Mouse (Mus musculus) forebrain, postnatal 0 days (tissue): ENCODE results near the gene Rasa4. TPM values are rescaled to one million over a fixed set of nuclear protein-coding genes. Genes with fewer than 3 reads are reported as not detected.
"Not testable (repeated sequence)": the region's sequence is repeated elsewhere in the genome, so short reads cannot be mapped to it uniquely, and the experiment has no call there.

Source experiments
- ATAC-seq: fragments of 200-750 bp; cut with Nextera tagmentation; 2 replicates; pipeline ENCODE4 v1.8.0; 2017; ENCODE audit warnings: mild to moderate bottlenecking, moderate library complexity
- DNase-seq: peaks from one replicate; pipeline ENCODE4 v3.0.0-alpha.2; 2015
- H3K27ac ChIP-seq: fragments of 300-500 bp; sonication (generic); 2 replicates; pipeline ENCODE4 v1.5.1; 2014; ENCODE audit warnings: low read depth, mild to moderate bottlenecking, antibody characterized with exemption, low read length, moderate library complexity, mixed read lengths
- H3K27me3 ChIP-seq: fragments of 300-500 bp; sonication (generic); 2 replicates; pipeline ENCODE4 v1.6.1; 2014; ENCODE audit warnings: mild to moderate bottlenecking, low read length, mixed read lengths; ENCODE audit not compliant: insufficient read depth
- H3K36me3 ChIP-seq: fragments of 300-500 bp; sonication (generic); 2 replicates; pipeline ENCODE4 v1.6.1; 2014; ENCODE audit warnings: mild to moderate bottlenecking, moderate library complexity; ENCODE audit not compliant: insufficient read depth
- H3K4me1 ChIP-seq: fragments of 300-500 bp; sonication (generic); 2 replicates; pipeline ENCODE4 v1.6.1; 2014; ENCODE audit warnings: antibody characterized with exemption; ENCODE audit not compliant: insufficient read depth
- H3K4me2 ChIP-seq: fragments of 300-500 bp; sonication (generic); 2 replicates; pipeline ENCODE4 v1.6.1; 2014; ENCODE audit warnings: low read depth, mild to moderate bottlenecking, moderate library complexity
- H3K4me3 ChIP-seq: fragments of 300-500 bp; sonication (generic); 2 replicates; pipeline ENCODE4 v1.5.1; 2014; ENCODE audit warnings: low read depth, low read length, mixed read lengths
- H3K9ac ChIP-seq: fragments of 300-500 bp; sonication (generic); 2 replicates; pipeline ENCODE4 v1.6.1; 2014; ENCODE audit warnings: mild to moderate bottlenecking
- H3K9me3 ChIP-seq: fragments of 300-500 bp; sonication (generic); 2 replicates; pipeline ENCODE4 v1.6.1; 2016; ENCODE audit warnings: low read length
- CTCF ChIP-seq: sonication (generic); IDR thresholded peaks from 2 replicates; pipeline ENCODE4 v1.5.1; 2016; ENCODE audit warnings: antibody characterized with exemption, control low read depth, low read depth
- WGBS: fragments of 180-500 bp; shearing (Covaris S2); extraction: QIAGEN DNeasy Blood & Tissue Kit; methylation state at CpG from one replicate; pipeline ENCODE4 v1.1.7; 2014; 5-methylcytosine and 5-hydroxymethylcytosine counted together
- polyA plus RNA-seq: library from polyadenylated mRNA; unstranded; fragments of >200 nt; fragmentation: Nextera tagmentation; extraction: Ambion mirVana; gene quantifications from 2 replicates; pipeline ENCODE4 v1.2.1, GENCODE M21; 2015
- total RNA-seq: library from RNA; depleted of rRNA; stranded (reverse); fragments of >200 nt; gene quantifications from 2 replicates; pipeline ENCODE4 v1.2.3, GENCODE M21; 2014

Gene Rasa4
- total and polyA plus RNA-seq, 2 experiments from 2014 or later: 9.0 to 11.5 TPM

DNA sequence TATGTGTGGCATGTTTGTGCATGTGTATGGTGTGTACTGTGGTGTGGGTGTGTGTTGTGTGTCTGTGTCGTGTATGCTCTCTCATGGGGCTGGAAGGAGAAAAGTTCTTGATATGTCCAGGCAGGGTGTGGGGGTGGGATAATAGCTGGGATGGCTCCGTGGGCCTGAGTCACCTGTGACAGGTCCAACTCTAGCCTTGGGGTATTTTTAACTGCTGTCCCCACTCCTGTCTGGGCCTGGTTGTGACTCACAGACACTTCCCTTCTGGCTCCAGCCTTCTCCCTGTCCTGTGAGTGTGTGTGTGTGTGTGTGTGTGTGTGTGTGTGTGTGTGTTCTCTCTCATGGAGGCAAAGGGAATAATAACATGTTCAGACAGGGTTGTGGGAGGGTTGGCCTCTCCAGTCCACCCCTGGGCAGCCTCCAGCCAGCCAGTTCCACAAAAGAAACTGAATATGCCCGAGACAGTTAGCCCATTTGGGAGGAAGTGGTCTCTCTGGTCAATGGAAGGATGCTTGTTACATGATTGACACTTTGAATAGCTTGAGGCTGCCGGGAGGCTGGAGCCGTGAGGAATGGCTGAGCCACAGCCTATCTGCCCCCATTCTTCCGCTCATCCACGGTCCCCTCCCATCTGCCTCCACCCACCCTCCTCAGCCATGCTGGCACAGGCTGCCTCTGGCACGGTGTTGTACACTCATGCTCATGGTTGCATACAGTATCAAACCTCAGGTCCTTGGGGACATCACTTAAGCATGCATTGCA lies 10.7 kb downstream of the Rasa4 start:
- Histone ChIP-seq H3K27me3 (no peaks in the 10 kb centered on the region), H3K4me1 (no peaks in the 10 kb centered on the region), H3K4me2 (no peak overlapping the region), H3K27ac (no peak overlapping the region), H3K36me3 (no peaks in the 10 kb centered on the region), H3K9ac (no peak overlapping the region), H3K9me3 (no peaks in the 10 kb centered on the region), H3K4me3 (no peak overlapping the region)
- WGBS: 38% methylated on average over 8 of the region's 8 CpGs
- TF ChIP-seq CTCF: no peak
- DNase-seq: no peak
- ATAC-seq: no peak

GRCm38 (mm10) chr5:136095089-136095488 lies 11.4 kb downstream of the Rasa4 start:
- no peak for TF ChIP-seq CTCF
- WGBS: 67% methylated on average over 7 of the region's 7 CpGs
- DNase-seq (no peak), ATAC-seq (no peak)
- no peaks in the 10 kb centered on the region for H3K9me3 ChIP-seq
- H3K27me3 ChIP-seq: no peaks in the 10 kb centered on the region
- H3K36me3 ChIP-seq: no peaks in the 10 kb centered on the region
- H3K4me3 ChIP-seq: no peak overlapping the region
- H3K27ac ChIP-seq: no peak overlapping the region
- H3K4me2 ChIP-seq: no peak overlapping the region
- no peaks in the 10 kb centered on the region for H3K4me1 ChIP-seq
- no peak overlapping the region for H3K9ac ChIP-seq

GRCm38 (mm10) chr5:136098536-136098935 lies 14.8 kb downstream of the Rasa4 start:
- TF ChIP-seq CTCF: no peak
- H3K27ac ChIP-seq: no peak overlapping the region
- no peaks in the 10 kb centered on the region for H3K9me3 ChIP-seq
- no peak overlapping the region for H3K9ac ChIP-seq
- no peak overlapping the region for H3K4me3 ChIP-seq
- DNase-seq: no peak
- WGBS: 84% methylated on average over 10 of the region's 10 CpGs
- no peaks in the 10 kb centered on the region for H3K27me3 ChIP-seq
- H3K4me1 ChIP-seq: no peaks in the 10 kb centered on the region
- no peak overlapping the region for H3K4me2 ChIP-seq
- ATAC-seq: no peak
- H3K36me3 ChIP-seq: no peaks in the 10 kb centered on the region

GRCm38 (mm10) chr5:136102099-136102820 lies 18.5 kb downstream of the Rasa4 start:
- peak overlapping the region; percentile 48 for H3K9ac ChIP-seq
- ATAC-seq (peak; percentile 97), DNase-seq (peak; percentile 93)
- H3K27me3 ChIP-seq: no peaks in the 10 kb centered on the region
- no peaks in the 10 kb centered on the region for H3K36me3 ChIP-seq
- TF ChIP-seq CTCF: peak; percentile 97
- H3K4me2 ChIP-seq: peak overlapping the region; percentile 84
- no peak overlapping the region for H3K27ac ChIP-seq
- WGBS: 4% methylated on average over 41 of the region's 41 CpGs
- H3K4me3 ChIP-seq: peak overlapping the region; percentile 45
- no peaks in the 10 kb centered on the region for H3K9me3 ChIP-seq
- H3K4me1 ChIP-seq: no peaks in the 10 kb centered on the region

DNA sequence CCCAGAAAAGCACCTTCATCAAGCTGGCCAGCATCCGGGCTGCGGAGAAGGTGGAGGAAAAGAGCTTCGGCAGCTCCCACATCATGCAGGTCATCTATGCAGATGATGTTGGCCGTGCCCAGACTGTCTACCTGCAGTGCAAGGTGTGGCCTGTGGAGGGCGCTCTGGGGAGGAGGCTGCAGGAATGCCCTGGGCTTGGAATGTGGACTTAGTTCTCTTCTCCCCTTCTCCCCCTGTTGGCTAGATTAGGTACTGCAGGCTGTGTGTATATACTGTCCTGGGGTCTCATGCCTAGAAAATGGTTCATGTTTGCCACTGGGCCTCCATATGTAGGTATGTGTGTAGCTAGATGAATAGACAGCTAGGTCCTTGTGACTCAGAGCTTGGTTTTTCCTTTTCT lies 20.8 kb downstream of the Rasa4 start:
- Histone ChIP-seq H3K36me3 (no peaks in the 10 kb centered on the region), H3K27me3 (no peaks in the 10 kb centered on the region), H3K9me3 (no peaks in the 10 kb centered on the region), H3K4me1 (no peaks in the 10 kb centered on the region), H3K4me2 (no peak overlapping the region), H3K27ac (no peak overlapping the region), H3K4me3 (no peak overlapping the region), H3K9ac (no peak overlapping the region)
- WGBS: 83% methylated on average over 5 of the region's 5 CpGs
- no peak for ATAC-seq
- peak; percentile 60 for TF ChIP-seq CTCF
- DNase-seq: peak; percentile 7

GRCm38 (mm10) chr5:136108486-136108885 lies 24.8 kb downstream of the Rasa4 start:
- TF ChIP-seq CTCF: no peak
- no peaks in the 10 kb centered on the region for H3K9me3 ChIP-seq
- H3K27ac ChIP-seq: no peak overlapping the region
- H3K4me1 ChIP-seq: no peaks in the 10 kb centered on the region
- no peaks in the 10 kb centered on the region for H3K27me3 ChIP-seq
- 52% methylated on average over 2 of the region's 2 CpGs for WGBS
- no peak for ATAC-seq
- no peaks in the 10 kb centered on the region for H3K36me3 ChIP-seq
- H3K4me3 ChIP-seq: no peak overlapping the region
- H3K9ac ChIP-seq: no peak overlapping the region
- no peak for DNase-seq
- no peak overlapping the region for H3K4me2 ChIP-seq

- Histone ChIP-seq H3K36me3 (no peaks in the 10 kb centered on the region), H3K27me3 (no peaks in the 10 kb centered on the region), H3K27ac (no peak overlapping the region), H3K9ac (no peak overlapping the region), H3K4me3 (no peak overlapping the region), H3K9me3 (no peaks in the 10 kb centered on the region), H3K4me2 (no peak overlapping the region), H3K4me1 (no peaks in the 10 kb centered on the region)
- 89% methylated on average over 3 of the region's 3 CpGs for WGBS
- TF ChIP-seq CTCF: no peak
- ATAC-seq: no peak
- no peak for DNase-seq
These were observed 25.3 kb downstream of the Rasa4 start for GRCm38 (mm10) chr5:136109042-136109441.

DNA sequence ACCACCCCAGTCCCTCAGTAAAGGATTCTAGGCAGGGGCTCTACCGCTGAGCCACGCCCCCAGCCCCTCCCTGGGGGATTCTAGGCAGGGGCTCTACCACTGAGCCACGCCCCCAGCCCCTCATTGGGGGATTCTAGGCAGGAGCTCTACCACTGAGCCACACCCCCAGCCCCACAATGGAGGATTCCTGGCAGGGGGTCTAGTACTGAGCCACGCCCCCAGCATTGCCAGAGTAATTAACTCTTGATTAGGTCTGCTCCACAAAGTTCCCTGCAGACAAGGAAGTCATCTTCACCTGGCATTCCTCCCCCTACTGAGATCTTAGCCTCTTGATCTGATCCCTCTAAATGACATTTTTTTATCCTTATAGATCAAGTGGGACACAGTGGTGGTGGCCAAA lies 29.8 kb downstream of the Rasa4 start:
- WGBS: 49% methylated on average over 4 of the region's 4 CpGs
- H3K4me2 ChIP-seq, H3K4me3 ChIP-seq, H3K27me3 ChIP-seq, H3K27ac ChIP-seq, DNase-seq, H3K36me3 ChIP-seq, H3K9ac ChIP-seq, H3K9me3 ChIP-seq, ATAC-seq: not testable (repeated sequence)
- H3K4me1 ChIP-seq: peaks cover 11% of the 10 kb centered on the region
